Comparison of ENCODE assay signal across 14 mouse cellular contexts in the genomic region with DNA sequence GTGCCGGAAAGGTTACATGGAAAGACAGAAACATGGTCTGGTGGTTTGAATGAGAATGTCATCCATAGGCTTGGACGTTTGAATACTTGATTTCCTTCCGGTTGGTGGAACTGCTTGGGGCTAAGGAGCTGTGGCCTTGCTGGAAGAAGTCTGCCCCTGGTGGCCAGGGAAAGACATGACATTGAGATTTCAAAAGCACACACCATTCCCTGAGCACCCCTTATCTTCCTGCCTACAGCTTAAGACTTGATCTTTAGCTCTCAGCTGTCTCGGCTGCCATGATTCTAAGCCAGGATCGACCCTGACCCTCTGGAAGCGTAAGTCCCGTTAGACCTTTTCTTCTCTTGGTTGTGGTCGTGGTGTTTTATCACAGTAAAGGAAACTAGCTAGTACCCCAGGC.
DNase-seq lines count a peak whose midpoint lies in the region; ATAC-seq and TF ChIP-seq lines count a peak whose summit lies in the region.
"Had no signal": no experiment of that assay in that cellular context is flagged by ENCODE, and none has a peak within 500 bp of the region (broad histone marks: within the 10 kb centered on the region; RNA-seq: fewer than 3 reads in every experiment).

No protein-coding gene starts in this region.

- no peak overlapping the region for H3K4me2 ChIP-seq in lung, embryonic 14.5 days
- H3K4me2 ChIP-seq: embryonic facial prominence, embryonic 15.5 days; kidney, embryonic 15.5 days had no signal

- no peak for DNase-seq in heart, adult 2 months
- no peak for DNase-seq in heart, adult 18-20 months
- no peak for DNase-seq in lung, embryonic 14.5 days
- DNase-seq in lung, postnatal 4 days, result no peak
- DNase-seq in ES-E14 (ENCODE audit: low read depth, low spot score), result peak; percentile 42
- DNase-seq in gastrocnemius, adult 18-20 months (ENCODE audit: low spot score), result no peak
- no peak for DNase-seq in right cerebral cortex, postnatal 25 days
- DNase-seq: cerebellum, postnatal 36 days; layer of hippocampus, postnatal 36 days; thymus, adult 18-20 months had no signal

- H3K4me1 ChIP-seq in heart, adult 2 months (ENCODE audit: control insufficient read depth, insufficient read depth, low read length), result peaks cover 2% of the 10 kb centered on the region
- H3K4me1 ChIP-seq in lung, embryonic 14.5 days (ENCODE audit: insufficient read depth), result peaks cover 18% of the 10 kb centered on the region
- H3K4me1 ChIP-seq in ES-E14 (ENCODE audit: control insufficient read depth in 2 of 2, insufficient read depth in 2 of 2, low read length in 2 of 2, poor library complexity in 1 of 2), result peaks cover 0 to 2% of the 10 kb centered on the region in 2 experiments; a peak in 1 of 4 replicates
- H3K4me1 ChIP-seq in small intestine, adult 2 months (ENCODE audit: control insufficient read depth, insufficient read depth, insufficient read length, low read length), result no peaks in the 10 kb centered on the region

- H3K9ac ChIP-seq in heart, adult 2 months (ENCODE audit: low read depth, low read length), result no peak overlapping the region
- no peak overlapping the region for H3K9ac ChIP-seq in lung, embryonic 14.5 days
- no peak overlapping the region for H3K9ac ChIP-seq in ES-E14 (ENCODE audit: insufficient read depth, low read depth, low read length, poor library complexity, severe bottlenecking)
- H3K9ac ChIP-seq: embryonic facial prominence, embryonic 15.5 days; kidney, embryonic 15.5 days had no signal

- intact Hi-C loops in heart, adult 2 months (cut with DNase I), result no loop called here

- H3K9me3 ChIP-seq in lung, embryonic 14.5 days (ENCODE audit: low read depth, low read length), result no peaks in the 10 kb centered on the region
- H3K9me3 ChIP-seq in ES-E14 (ENCODE audit: control insufficient read depth, insufficient read depth, low read depth, low read length), result no peaks in the 10 kb centered on the region
- H3K9me3 ChIP-seq: embryonic facial prominence, embryonic 15.5 days; heart, embryonic 10.5 days; kidney, embryonic 15.5 days had no signal

- in situ Hi-C loops in ES-E14 (cut with MboI; ENCODE audit: low sequenced_read_pairs in 2 of 2, unreplicated experiment in 2 of 2), result no loop called here

- no peak overlapping the region for H3K4me3 ChIP-seq in heart, adult 2 months
- H3K4me3 ChIP-seq in lung, embryonic 14.5 days (ENCODE audit: low read depth, low read length), result no peak overlapping the region
- H3K4me3 ChIP-seq in ES-E14 (ENCODE audit: insufficient read depth in 1 of 2, low read depth in 1 of 2, low read length in 2 of 2, poor library complexity in 1 of 2, severe bottlenecking in 1 of 2), result no peak overlapping the region
- no peak overlapping the region for H3K4me3 ChIP-seq in small intestine, adult 2 months (ENCODE audit: low read depth, low read length)
- H3K4me3 ChIP-seq: embryonic facial prominence, embryonic 15.5 days; heart, embryonic 10.5 days; kidney, embryonic 15.5 days had no signal

- H3K36me3 ChIP-seq in heart, adult 2 months (ENCODE audit: control insufficient read depth, insufficient read depth, low read length), result no peaks in the 10 kb centered on the region
- H3K36me3 ChIP-seq in lung, embryonic 14.5 days (ENCODE audit: insufficient read depth), result peaks cover 43% of the 10 kb centered on the region
- no peaks in the 10 kb centered on the region for H3K36me3 ChIP-seq in ES-E14 (ENCODE audit: control insufficient read depth, insufficient read depth, low read length, poor library complexity, severe bottlenecking)
- peaks cover 24% of the 10 kb centered on the region for H3K36me3 ChIP-seq in small intestine, adult 2 months (ENCODE audit: control insufficient read depth, insufficient read depth, low read length)

- no peak overlapping the region for H3K27ac ChIP-seq in heart, adult 2 months
- H3K27ac ChIP-seq in lung, embryonic 14.5 days (ENCODE audit: low read depth), result no peak overlapping the region
- no peak overlapping the region for H3K27ac ChIP-seq in ES-E14 (ENCODE audit: insufficient read depth, low read depth, low read length, poor library complexity, severe bottlenecking)
- H3K27ac ChIP-seq in small intestine, adult 2 months (ENCODE audit: insufficient read depth, low read depth, low read length), result no peak overlapping the region
- H3K27ac ChIP-seq: embryonic facial prominence, embryonic 15.5 days; kidney, embryonic 15.5 days had no signal

- WGBS in heart, adult 2 months, result 89% methylated on average over 8 of the region's 8 CpGs
- WGBS in lung, embryonic 14.5 days, result 89% methylated on average over 8 of the region's 8 CpGs
- WGBS in small intestine, adult 2 months, result 95% methylated on average over 8 of the region's 8 CpGs

- no peaks in the 10 kb centered on the region for H3K27me3 ChIP-seq in heart, adult 2 months (ENCODE audit: control insufficient read depth, insufficient read depth, low read length)
- H3K27me3 ChIP-seq in lung, embryonic 14.5 days (ENCODE audit: insufficient read depth, low read length), result no peaks in the 10 kb centered on the region
- no peaks in the 10 kb centered on the region for H3K27me3 ChIP-seq in small intestine, adult 2 months (ENCODE audit: control insufficient read depth, insufficient read depth, low read length)
- H3K27me3 ChIP-seq: embryonic facial prominence, embryonic 15.5 days; kidney, embryonic 15.5 days had no signal

- TF ChIP-seq CTCF in heart, adult 2 months (IDR thresholded peaks at IDR 0.05), result peak; percentile 59
- peak; percentile 57 for TF ChIP-seq CTCF in lung, embryonic 14.5 days (IDR thresholded peaks at IDR 0.05; ENCODE audit: low read depth)
- TF ChIP-seq CTCF in small intestine, adult 2 months (IDR thresholded peaks at IDR 0.05; ENCODE audit: extremely low read depth, insufficient read length, insufficient replicate concordance, low read depth, low read length), result peak; percentile 45; the same call in 1 of the 2 replicates

- no peak for TF ChIP-seq POLR2A in heart, adult 2 months (IDR thresholded peaks at IDR 0.05; ENCODE audit: insufficient read depth, low read depth, low read length)
- TF ChIP-seq POLR2A in small intestine, adult 2 months (IDR thresholded peaks at IDR 0.05; ENCODE audit: low read depth, low read length), result no peak

- ATAC-seq in lung, embryonic 14.5 days (ENCODE audit: insufficient read depth), result no peak

- no peak for TF ChIP-seq EP300 in heart, adult 2 months (IDR thresholded peaks at IDR 0.05; ENCODE audit: insufficient read depth, low read depth, low read length)

- H3K79me2 ChIP-seq in heart, adult 2 months (replicated peaks; ENCODE audit: control insufficient read depth, insufficient read depth, low read length), result 0 out of 2 replicates have a peak, but pooled peaks cover 1% of the 10 kb centered on the region

TF ChIP-seq in ES-E14, 5 proteins besides CTCF, POLR2A, EP300 and RAD21:
- TF ChIP-seq CHD2 (IDR thresholded peaks at IDR 0.05; ENCODE audit: low read depth, low read length) (no peak), HCFC1 (IDR thresholded peaks at IDR 0.05; ENCODE audit: borderline replicate concordance, insufficient read depth, low read length) (no peak), MAFK (IDR thresholded peaks at IDR 0.05; ENCODE audit: insufficient read depth, low read depth, low read length) (no peak), ZC3H11A (IDR thresholded peaks at IDR 0.05; ENCODE audit: borderline replicate concordance, low read depth, low read length) (no peak), ZNF384 (IDR thresholded peaks at IDR 0.05; ENCODE audit: low read depth, low read length) (no peak)
TF ChIP-seq in ES-E14: peak in this region for 0.
